Mouse (Mus musculus) bone marrow macrophage, adult 2 months (primary cell): ENCODE data around the gene Olfr1512.

Source experiments
- CTCF ChIP-seq: IDR thresholded peaks from 2 replicates; pipeline ENCODE4 v1.5.1; 2012; ENCODE audit warnings: low read depth, mild to moderate bottlenecking, low read length, moderate library complexity
- POLR2A ChIP-seq: IDR thresholded peaks from 2 replicates; pipeline ENCODE4 v1.6.1; 2012; ENCODE audit warnings: mild to moderate bottlenecking, low read depth, low read length, borderline replicate concordance

- TF ChIP-seq POLR2A (no peak), CTCF (no peak)
These were observed 39.5 kb downstream of the Olfr1512 start for GRCm38 (mm10) chr14:52339512-52339852.
